Mouse (Mus musculus) embryonic facial prominence, embryonic 11.5 days (tissue): ENCODE results near the gene Sell. TPM values are rescaled to one million over a fixed set of nuclear protein-coding genes. Genes with fewer than 3 reads are reported as not detected.

Experiments
- ATAC-seq: fragments of 200-750 bp; cut with Nextera tagmentation; replicated peaks from 2 replicates; pipeline ENCODE4 v1.8.0; 2017; ENCODE audit warnings: low read depth; ENCODE audit not compliant: insufficient number of reproducible peaks, low FRiP score, low TSS enrichment
- DNase-seq: peaks from one replicate; pipeline ENCODE4 v3.0.0-alpha.2; 2015; ENCODE audit warnings: low spot score
- H3K27ac ChIP-seq: fragments of 300-500 bp; sonication (generic); replicated peaks from 2 replicates; pipeline ENCODE4 v1.5.1; 2014; ENCODE audit warnings: mild to moderate bottlenecking, low read depth, low read length, control low read depth
- H3K27me3 ChIP-seq: fragments of 300-500 bp; sonication (generic); 2 replicates; pipeline ENCODE4 v1.6.1; 2014; ENCODE audit warnings: mild to moderate bottlenecking, low read length, moderate library complexity, mixed read lengths; ENCODE audit not compliant: control insufficient read depth, insufficient read depth
- H3K36me3 ChIP-seq: fragments of 300-500 bp; sonication (generic); replicated peaks from 2 replicates; pipeline ENCODE4 v1.6.1; 2014; ENCODE audit warnings: low read depth, mild to moderate bottlenecking, low read length, moderate library complexity, mixed read lengths; ENCODE audit not compliant: control insufficient read depth, insufficient read depth
- H3K4me1 ChIP-seq: fragments of 300-500 bp; sonication (generic); 2 replicates; pipeline ENCODE4 v1.6.1; 2014; ENCODE audit warnings: low read length, mixed read lengths; ENCODE audit not compliant: control insufficient read depth, insufficient read depth
- H3K4me2 ChIP-seq: fragments of 300-500 bp; sonication (generic); 2 replicates; pipeline ENCODE4 v1.6.1; 2014; ENCODE audit warnings: low read depth, mild to moderate bottlenecking, control low read depth, low read length, moderate library complexity
- H3K4me3 ChIP-seq: fragments of 300-500 bp; sonication (generic); 2 replicates; pipeline ENCODE4 v1.5.1; 2014; ENCODE audit warnings: low read depth, low read length, control low read depth
- H3K9ac ChIP-seq: fragments of 300-500 bp; sonication (generic); replicated peaks from 2 replicates; pipeline ENCODE4 v1.6.1; 2014; ENCODE audit warnings: mild to moderate bottlenecking, control low read depth, low read length
- H3K9me3 ChIP-seq: fragments of 300-500 bp; sonication (generic); replicated peaks from 2 replicates; pipeline ENCODE4 v1.6.1; 2016; ENCODE audit warnings: mild to moderate bottlenecking, low read length, inconsistent platforms, mixed read lengths; ENCODE audit not compliant: control insufficient read depth
- WGBS: fragments of 180-500 bp; shearing (Covaris S2); extraction: QIAGEN DNeasy Blood & Tissue Kit; methylation state at CpG from one replicate; pipeline ENCODE4 v1.1.7; 2014; 5-methylcytosine and 5-hydroxymethylcytosine counted together
- polyA plus RNA-seq: library from polyadenylated mRNA; unstranded; fragments of >200 nt; fragmentation: Nextera tagmentation; extraction: Ambion mirVana; gene quantifications from 2 replicates; pipeline ENCODE4 v1.2.1, GENCODE M21; 2014

Gene Sell
- polyA plus RNA-seq, 1 experiment from 2014 or later: 0.13 TPM

DNA sequence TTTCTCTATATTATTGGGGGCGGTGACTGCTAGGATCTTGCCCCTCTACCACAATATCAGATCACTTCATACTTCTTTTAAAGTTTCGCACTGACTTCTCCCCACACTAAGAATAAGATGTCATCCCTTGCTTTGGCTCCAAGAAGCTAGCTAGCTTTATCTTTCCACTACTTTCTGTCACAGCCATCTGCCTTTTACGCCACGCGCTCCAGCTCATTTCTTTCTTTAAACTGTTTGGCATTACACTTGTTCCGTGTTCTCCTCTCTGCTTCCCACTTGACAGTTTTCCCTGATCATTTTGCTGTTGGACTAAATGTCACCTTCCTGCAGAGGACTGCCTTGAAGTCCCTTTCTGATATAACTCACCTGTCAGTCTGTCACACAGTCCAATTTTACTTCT is 56.1 kb downstream of the Sell start:
- H3K4me1 ChIP-seq: no peaks in the 10 kb centered on the region

DNA sequence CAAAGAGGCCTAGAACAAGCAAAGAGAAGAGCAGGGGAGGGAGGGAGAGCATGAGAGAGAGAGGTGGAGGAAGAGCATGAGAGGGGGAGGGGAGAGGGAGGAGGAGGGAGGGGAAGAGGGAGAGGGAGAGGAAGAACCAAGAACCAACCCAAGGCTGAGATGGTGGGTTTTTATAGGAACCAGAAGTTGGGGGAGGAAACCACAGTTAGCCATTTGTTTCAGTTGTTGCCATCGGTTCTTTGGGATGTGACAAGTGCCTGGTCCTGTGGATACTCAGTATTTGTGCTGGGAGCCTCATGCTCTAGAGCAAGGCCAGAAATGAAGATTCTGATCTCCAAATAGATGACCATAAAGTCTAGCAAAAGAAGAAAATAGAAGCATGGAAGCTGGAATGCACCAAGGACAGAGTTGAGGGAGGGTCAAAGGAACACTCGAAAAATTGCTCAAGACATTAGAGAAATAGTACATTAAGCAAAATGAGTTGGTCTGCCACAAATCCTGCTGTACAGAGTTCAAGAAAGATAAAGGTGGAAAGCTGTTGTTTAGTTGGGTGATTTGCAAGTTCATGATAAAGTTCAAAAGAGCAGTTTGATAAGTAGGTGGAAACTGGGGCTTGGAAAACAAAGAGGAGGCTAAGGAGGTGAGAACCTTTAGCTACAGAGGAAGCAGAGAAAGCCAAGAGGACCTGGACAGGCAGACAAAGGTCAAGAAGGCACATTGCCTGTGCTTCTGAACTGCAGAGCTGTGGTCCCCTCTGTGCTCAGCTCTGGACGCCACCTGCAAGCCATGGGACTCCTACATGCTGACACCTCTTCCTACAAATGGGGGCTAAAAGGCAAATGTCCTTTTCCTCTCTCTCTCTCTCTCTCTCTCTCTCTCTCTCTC is 58.4 kb downstream of the Sell start:
- H3K9ac ChIP-seq: no peak overlapping the region

More for the DNA sequence above, 56.1 kb downstream of the Sell start:
- WGBS: 89% methylated on average over 6 of the region's 6 CpGs
- no peaks in the 10 kb centered on the region for H3K36me3 ChIP-seq
- no peaks in the 10 kb centered on the region for H3K9me3 ChIP-seq
- H3K9ac ChIP-seq: no peak overlapping the region
- ATAC-seq (no peak), DNase-seq (no peak)
- no peak overlapping the region for H3K4me2 ChIP-seq
- no peaks in the 10 kb centered on the region for H3K27me3 ChIP-seq
- no peak overlapping the region for H3K4me3 ChIP-seq
- H3K27ac ChIP-seq: no peak overlapping the region

DNA sequence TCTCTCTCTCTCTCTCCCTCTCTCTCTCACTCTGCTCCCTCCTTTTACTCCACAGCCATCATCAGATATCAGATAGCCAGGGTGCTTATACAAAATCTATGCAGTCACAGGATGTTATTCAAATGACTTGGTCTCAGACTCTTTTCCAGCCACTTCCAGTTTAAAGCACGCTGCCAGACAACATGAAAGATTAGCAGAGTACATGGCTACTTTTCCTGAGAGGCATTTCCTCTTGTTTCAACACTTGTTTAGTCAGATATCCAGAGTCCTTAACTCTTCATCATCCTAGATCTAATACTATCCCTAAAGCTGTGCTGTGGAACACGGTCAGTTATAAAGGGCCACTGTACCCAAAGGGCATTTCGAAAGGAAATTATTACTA is 59.0 kb downstream of the Sell start:
- H3K4me3 ChIP-seq: no peak overlapping the region
- no peaks in the 10 kb centered on the region for H3K4me1 ChIP-seq
- no peaks in the 10 kb centered on the region for H3K27me3 ChIP-seq
- H3K27ac ChIP-seq: no peak overlapping the region
- no peak overlapping the region for H3K4me2 ChIP-seq
- 86% methylated on average over 3 of the region's 3 CpGs for whole genome bisulfite sequencing
- H3K9me3 ChIP-seq: no peaks in the 10 kb centered on the region
- DNase-seq (no peak), ATAC-seq (no peak)
- no peak overlapping the region for H3K9ac ChIP-seq
- H3K36me3 ChIP-seq: no peaks in the 10 kb centered on the region

More for the DNA sequence above, 58.4 kb downstream of the Sell start:
- H3K9me3 ChIP-seq: no peaks in the 10 kb centered on the region
- ATAC-seq (no peak), DNase-seq (no peak)
- no peaks in the 10 kb centered on the region for H3K27me3 ChIP-seq
- no peaks in the 10 kb centered on the region for H3K36me3 ChIP-seq
- H3K4me1 ChIP-seq: no peaks in the 10 kb centered on the region
- no peak overlapping the region for H3K4me2 ChIP-seq
- H3K4me3 ChIP-seq: no peak overlapping the region
- no peak overlapping the region for H3K27ac ChIP-seq
- 72% methylated on average over 3 of the region's 3 CpGs for WGBS

DNA sequence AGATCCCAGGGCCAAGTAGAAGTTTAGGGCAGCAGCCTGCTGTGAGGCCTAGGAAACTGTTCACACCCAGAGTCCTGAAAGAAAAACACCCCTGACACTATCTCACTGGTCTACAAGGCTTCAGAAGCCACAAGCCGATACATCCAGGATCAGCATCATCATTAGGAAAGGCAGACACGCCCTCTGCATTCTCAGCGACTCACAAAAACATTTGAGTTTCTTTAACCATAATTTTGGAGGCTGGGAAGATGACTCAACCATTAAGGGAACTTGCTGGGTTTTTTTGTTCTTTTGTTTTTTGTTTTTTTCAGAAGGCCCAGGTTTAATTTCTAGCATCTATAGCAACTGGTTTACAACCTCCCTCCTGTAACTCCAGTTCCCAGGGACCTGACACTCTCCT is 62.1 kb downstream of the Sell start:
- Histone ChIP-seq H3K4me1 (no peaks in the 10 kb centered on the region), H3K4me2 (no peak overlapping the region), H3K27ac (no peak overlapping the region), H3K4me3 (no peak overlapping the region), H3K36me3 (no peaks in the 10 kb centered on the region), H3K27me3 (no peaks in the 10 kb centered on the region), H3K9ac (no peak overlapping the region), H3K9me3 (no peaks in the 10 kb centered on the region)
- 82% methylated on average over 3 of the region's 3 CpGs for WGBS
- DNase-seq (no peak), ATAC-seq (no peak)

DNA sequence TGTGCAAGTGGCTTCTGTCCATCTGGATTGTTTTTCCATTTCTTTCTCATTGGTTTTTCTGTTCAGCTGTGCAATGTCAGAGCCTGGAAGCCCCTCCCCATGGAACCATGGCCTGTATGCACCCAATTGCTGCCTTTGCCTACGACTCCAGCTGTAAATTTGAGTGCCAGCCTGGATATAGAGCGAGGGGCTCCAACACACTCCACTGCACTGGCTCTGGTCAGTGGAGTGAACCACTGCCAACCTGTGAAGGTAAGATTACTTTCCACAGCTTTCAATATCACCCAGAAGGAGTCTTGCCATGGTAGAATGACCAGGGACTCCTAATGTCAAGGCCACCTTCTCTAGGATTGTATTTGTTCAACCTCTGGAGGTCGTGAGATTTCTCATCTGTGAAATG is 68.2 kb downstream of the Sell start:
- Histone ChIP-seq H3K9me3 (no peaks in the 10 kb centered on the region), H3K9ac (no peak overlapping the region), H3K4me1 (no peaks in the 10 kb centered on the region), H3K4me3 (no peak overlapping the region), H3K27ac (no peak overlapping the region), H3K36me3 (no peaks in the 10 kb centered on the region), H3K27me3 (no peaks in the 10 kb centered on the region), H3K4me2 (no peak overlapping the region)
- no peak for ATAC-seq
- no peak for DNase-seq
- WGBS: 71% methylated on average over 3 of the region's 3 CpGs

DNA sequence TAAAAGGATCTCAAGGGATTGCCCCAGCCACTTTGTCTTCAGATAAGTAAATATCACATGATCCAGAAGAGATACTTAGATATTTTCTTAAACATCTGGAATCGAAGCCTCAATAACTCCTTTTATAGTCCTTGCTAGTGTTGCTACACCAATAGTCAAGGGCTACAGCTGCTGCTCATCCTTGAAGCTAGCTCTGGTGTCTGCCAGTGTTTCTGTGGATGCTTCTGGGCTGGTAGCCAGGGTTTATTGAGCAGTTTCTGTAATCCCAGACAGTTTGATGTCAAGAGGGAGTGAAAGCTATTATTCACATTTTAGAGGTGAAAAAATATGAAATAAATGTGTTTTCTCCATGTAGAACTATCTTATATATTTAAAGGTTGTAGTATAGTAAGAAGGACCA is 70.8 kb downstream of the Sell start:
- Histone ChIP-seq H3K4me3 (no peak overlapping the region), H3K9ac (no peak overlapping the region), H3K27ac (no peak overlapping the region), H3K36me3 (no peaks in the 10 kb centered on the region), H3K4me1 (no peaks in the 10 kb centered on the region), H3K9me3 (no peaks in the 10 kb centered on the region), H3K4me2 (no peak overlapping the region), H3K27me3 (no peaks in the 10 kb centered on the region)
- ATAC-seq: no peak
- WGBS: 92% methylated on average over 1 of the region's 1 CpGs
- DNase-seq: no peak

Other genes with a start within 250 kb of the Sell start
- gene Scyl3, start 132.9 kb upstream of the Sell start, polyA plus RNA-seq: 19.6 and 25.4 TPM in 2 replicates
- 44.1 and 52.6 TPM in 2 replicates for gene BC055324, start 67.2 kb upstream of the Sell start, polyA plus RNA-seq
- gene Mettl18, start 67.1 kb upstream of the Sell start, polyA plus RNA-seq: 11.1 and 12.4 TPM in 2 replicates
- gene Sele, start 13.7 kb upstream of the Sell start, polyA plus RNA-seq: not detected in 2 replicates
- 0.07 TPM in 1 of 2 replicates, not detected in the other for gene Selp, start 53.3 kb downstream of the Sell start, polyA plus RNA-seq
- 0.50 and 0.67 TPM in 2 replicates for gene F5, start 89.9 kb downstream of the Sell start, polyA plus RNA-seq
- gene Slc19a2, start 187.1 kb downstream of the Sell start, polyA plus RNA-seq: 10.5 and 11.8 TPM in 2 replicates
- 8.7 and 9.6 TPM in 2 replicates for gene Ccdc181, start 213.6 kb downstream of the Sell start, polyA plus RNA-seq
- gene Nme7, start 242.1 kb downstream of the Sell start, polyA plus RNA-seq: 46.7 and 51.6 TPM in 2 replicates
- 26.7 and 26.9 TPM in 2 replicates for gene Blzf1, start 245.5 kb downstream of the Sell start, polyA plus RNA-seq